Mouse (Mus musculus) stomach, embryonic 16.5 days (tissue): ENCODE results near the gene Pitpnm1. TPM values are rescaled to one million over a fixed set of nuclear protein-coding genes. Genes with fewer than 3 reads are reported as not detected.
"Not testable (repeated sequence)": the region's sequence is repeated elsewhere in the genome, so short reads cannot be mapped to it uniquely, and the experiment has no call there.

Experiments
- ATAC-seq: fragments of 200-750 bp; cut with Nextera tagmentation; 2 replicates; pipeline ENCODE4 v1.8.0; 2017; ENCODE audit warnings: moderate number of reproducible peaks, moderate TSS enrichment; ENCODE audit not compliant: insufficient read depth, low FRiP score
- H3K27ac ChIP-seq: fragments of 300-500 bp; sonication (generic); 2 replicates; pipeline ENCODE4 v1.5.1; 2014; ENCODE audit warnings: low read length
- H3K27me3 ChIP-seq: fragments of 300-500 bp; sonication (generic); 2 replicates; pipeline ENCODE4 v1.6.1; 2014; ENCODE audit warnings: low read length, control low read depth, mixed read lengths; ENCODE audit not compliant: control insufficient read depth, insufficient read depth
- H3K36me3 ChIP-seq: fragments of 300-500 bp; sonication (generic); 2 replicates; pipeline ENCODE4 v1.6.1; 2014; ENCODE audit warnings: low read length; ENCODE audit not compliant: control insufficient read depth, insufficient read depth
- H3K4me1 ChIP-seq: fragments of 300-500 bp; sonication (generic); 2 replicates; pipeline ENCODE4 v1.6.1; 2014; ENCODE audit warnings: low read length, control low read depth, mixed read lengths; ENCODE audit not compliant: control insufficient read depth, insufficient read depth
- H3K4me2 ChIP-seq: fragments of 300-500 bp; sonication (generic); 2 replicates; pipeline ENCODE4 v1.6.1; 2014; ENCODE audit warnings: low read depth, low read length, mixed read lengths
- H3K4me3 ChIP-seq: fragments of 300-500 bp; sonication (generic); replicated peaks from 2 replicates; pipeline ENCODE4 v1.5.1; 2014; ENCODE audit warnings: mild to moderate bottlenecking, low read length
- H3K9ac ChIP-seq: fragments of 300-500 bp; sonication (generic); 2 replicates; pipeline ENCODE4 v1.6.1; 2014; ENCODE audit warnings: low read length
- H3K9me3 ChIP-seq: fragments of 300-500 bp; sonication (generic); replicated peaks from 2 replicates; pipeline ENCODE4 v1.6.1; 2016; ENCODE audit warnings: low read length, control low read depth; ENCODE audit not compliant: control insufficient read depth
- WGBS: fragments of 180-500 bp; shearing (Covaris S2); extraction: QIAGEN DNeasy Blood & Tissue Kit; methylation state at CpG from one replicate; pipeline ENCODE4 v1.1.7; 2014; 5-methylcytosine and 5-hydroxymethylcytosine counted together
- polyA plus RNA-seq: library from polyadenylated mRNA; unstranded; fragments of >200 nt; fragmentation: Nextera tagmentation; extraction: Ambion mirVana; gene quantifications from 2 replicates; pipeline ENCODE4 v1.2.1, GENCODE M21; 2015

Gene Pitpnm1
- polyA plus RNA-seq, 1 experiment from 2014 or later, result 13.8 TPM

DNA sequence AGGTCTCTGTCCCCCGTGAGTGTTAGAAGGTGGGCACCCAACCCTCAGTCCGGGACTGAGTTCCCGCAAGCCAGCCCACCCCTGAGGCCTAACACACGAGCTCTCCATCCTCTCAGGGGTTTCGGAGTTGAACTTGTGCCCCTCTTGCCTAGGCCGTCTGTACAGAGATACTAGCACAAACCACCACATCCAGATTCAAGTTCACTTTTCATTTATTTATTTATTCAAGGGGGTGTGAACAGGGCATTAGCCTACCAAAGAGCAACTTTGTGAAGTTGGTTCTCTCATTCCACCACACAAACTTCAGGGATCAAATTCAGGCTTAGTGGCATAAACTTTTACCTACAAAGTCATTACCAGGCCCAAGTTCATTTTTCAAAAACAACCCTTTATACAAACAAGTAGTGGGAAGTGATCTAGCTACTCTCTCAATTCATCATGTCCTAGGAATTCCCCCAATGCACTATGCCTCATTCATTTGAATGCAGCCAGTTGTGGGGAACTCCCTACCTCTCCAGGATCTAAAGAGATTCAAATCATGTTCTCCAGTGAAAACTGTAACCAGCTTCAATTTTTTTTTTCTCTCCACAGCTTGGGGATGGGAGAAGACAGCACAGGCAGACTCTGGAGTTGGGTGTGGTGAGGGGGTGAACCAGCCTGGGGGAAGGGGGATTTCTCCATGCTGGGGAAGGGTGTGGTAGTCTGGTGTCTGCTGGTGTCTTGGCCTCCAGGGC lies 35.6 kb downstream of the Pitpnm1 start:
- not testable (repeated sequence) for ATAC-seq, H3K27ac ChIP-seq, H3K4me3 ChIP-seq, H3K27me3 ChIP-seq, H3K9ac ChIP-seq, H3K4me2 ChIP-seq, H3K4me1 ChIP-seq, H3K9me3 ChIP-seq
- WGBS, result 76% methylated on average over 6 of the region's 6 CpGs
- peaks cover 17% of the 10 kb centered on the region for H3K36me3 ChIP-seq

DNA sequence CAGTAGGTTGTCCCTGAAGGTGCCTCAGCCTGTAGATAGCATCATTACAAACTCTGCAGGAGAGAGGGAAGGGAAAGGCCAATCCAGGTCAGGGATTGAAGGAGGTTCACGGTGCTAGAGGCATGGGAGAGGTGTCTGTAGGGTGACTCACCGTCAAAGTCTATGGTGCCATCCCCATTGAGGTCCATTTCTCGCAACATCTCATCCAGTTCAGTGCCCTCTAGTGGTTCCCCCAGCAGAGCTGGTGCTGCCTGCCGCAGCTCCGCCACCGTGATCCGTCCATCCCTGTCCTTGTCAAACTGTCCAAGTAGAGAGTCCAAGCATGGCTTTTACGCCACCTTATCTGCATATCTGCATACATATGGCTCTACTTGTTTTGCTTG lies 36.2 kb downstream of the Pitpnm1 start:
- not testable (repeated sequence) for H3K9ac ChIP-seq, H3K27ac ChIP-seq, H3K27me3 ChIP-seq, H3K4me3 ChIP-seq, H3K4me1 ChIP-seq, H3K4me2 ChIP-seq, H3K9me3 ChIP-seq, ATAC-seq
- peaks cover 16% of the 10 kb centered on the region for H3K36me3 ChIP-seq
- 24% methylated on average over 8 of the region's 8 CpGs for WGBS

DNA sequence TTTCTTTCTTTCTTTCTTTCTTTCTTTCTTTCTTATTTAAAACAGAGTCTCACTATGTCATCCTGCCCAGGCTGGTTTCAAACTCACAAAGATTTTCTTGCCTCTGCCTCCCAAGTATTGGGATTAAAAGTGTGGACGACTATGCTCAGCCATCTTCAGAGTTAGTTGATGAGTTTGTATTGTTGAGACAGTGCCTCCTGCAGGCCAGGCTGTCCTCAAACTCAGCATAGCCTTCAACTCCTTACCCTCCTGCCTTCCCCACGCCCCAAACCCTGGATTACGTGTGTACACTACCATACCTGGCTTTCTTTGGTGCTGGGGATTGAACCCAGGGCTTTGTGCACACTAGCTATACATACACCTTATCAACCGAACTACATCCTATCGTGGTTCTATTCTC lies 36.7 kb downstream of the Pitpnm1 start:
- H3K4me2 ChIP-seq, result no peak overlapping the region
- peaks cover 11% of the 10 kb centered on the region for H3K36me3 ChIP-seq
- H3K9ac ChIP-seq, result no peak overlapping the region
- no peak overlapping the region for H3K4me3 ChIP-seq
- H3K4me1 ChIP-seq, result no peaks in the 10 kb centered on the region
- WGBS, result 76% methylated on average over 5 of the region's 5 CpGs
- no peaks in the 10 kb centered on the region for H3K27me3 ChIP-seq
- H3K27ac ChIP-seq, result no peak overlapping the region
- no peak for ATAC-seq
- no peaks in the 10 kb centered on the region for H3K9me3 ChIP-seq

DNA sequence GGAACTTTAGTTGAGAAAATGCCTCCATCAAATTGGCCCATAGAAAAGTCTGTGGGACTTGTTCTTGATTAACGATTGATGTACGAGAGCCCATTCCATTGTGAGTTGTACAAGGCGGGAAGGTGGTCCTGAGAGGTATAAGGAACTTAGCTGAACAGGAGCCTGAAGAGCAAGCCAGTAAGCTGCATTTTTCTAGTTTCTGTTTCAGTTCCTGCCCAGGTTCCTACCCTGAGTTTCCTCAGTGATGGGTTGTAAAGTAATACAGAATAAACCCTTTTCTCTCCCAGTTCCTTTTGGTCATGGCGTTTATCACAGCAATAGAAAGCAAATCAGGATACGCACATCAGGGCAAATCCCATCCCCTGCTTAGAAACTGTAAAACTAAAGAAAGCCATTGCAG lies 38.1 kb downstream of the Pitpnm1 start:
- no peak for ATAC-seq
- Histone ChIP-seq H3K36me3 (peaks cover under 1% of the 10 kb centered on the region; the same call in 1 of the 2 replicates), H3K27me3 (no peaks in the 10 kb centered on the region), H3K4me2 (no peak overlapping the region), H3K9ac (no peak overlapping the region), H3K4me1 (no peaks in the 10 kb centered on the region), H3K9me3 (no peaks in the 10 kb centered on the region), H3K27ac (no peak overlapping the region), H3K4me3 (no peak overlapping the region)
- WGBS, result 77% methylated on average over 5 of the region's 5 CpGs

DNA sequence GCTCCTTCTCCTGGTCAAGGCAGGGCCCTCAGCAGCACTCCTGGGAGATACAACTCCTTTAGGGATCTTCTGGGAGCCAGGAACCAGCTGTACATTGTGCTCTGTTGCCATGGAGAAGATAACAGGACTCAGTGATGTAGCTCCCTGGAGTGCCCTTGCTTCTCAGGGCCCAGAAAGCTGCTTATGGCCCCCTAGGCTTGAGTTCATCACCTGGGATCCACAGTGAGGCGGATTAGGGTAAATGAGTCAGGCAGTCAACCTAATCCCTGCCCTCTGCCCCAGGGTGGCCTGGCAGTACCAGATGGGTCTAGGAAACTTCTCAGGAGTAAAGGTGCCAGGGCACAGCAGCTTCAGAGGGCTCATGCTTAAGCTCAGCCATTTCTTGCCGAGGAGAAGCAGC lies 39.6 kb downstream of the Pitpnm1 start, which contains the start of gene Gpr152:
Gene Gpr152 (plus strand): TSS at position 342 of the 400 bp plus-strand sequence.
- Histone ChIP-seq H3K4me2 (no peak within 1 kb of the TSS), H3K9ac (no peak within 1 kb of the TSS), H3K36me3 (no peaks in the 10 kb centered on the region), H3K4me3 (no peak within 1 kb of the TSS), H3K9me3 (no peaks in the 10 kb centered on the region), H3K27me3 (no peaks in the 10 kb centered on the region), H3K27ac (no peak within 1 kb of the TSS), H3K4me1 (no peaks in the 10 kb centered on the region)
- ATAC-seq, result no peak
- 78% methylated on average over 2 of the region's 2 CpGs for WGBS

DNA sequence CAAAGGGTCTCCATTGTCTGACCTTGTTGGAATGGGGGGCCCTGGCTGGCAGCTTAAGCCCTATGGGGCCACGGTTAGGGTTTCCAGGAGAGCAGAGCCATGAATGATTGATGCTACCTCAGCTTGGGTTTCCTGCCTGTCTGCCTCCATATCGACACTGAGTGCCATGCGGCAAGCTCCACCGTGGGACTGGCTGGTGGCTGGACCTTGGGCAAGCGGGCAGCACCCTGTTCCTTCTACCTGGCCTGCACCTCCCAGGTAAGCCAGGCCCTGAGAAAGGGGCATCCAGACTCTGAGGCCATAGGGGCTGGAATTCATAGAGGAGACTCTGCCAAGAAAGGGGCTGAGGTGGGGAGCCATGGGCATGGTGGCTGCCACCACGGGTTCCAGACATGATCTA lies 40.3 kb downstream of the Pitpnm1 start:
- Histone ChIP-seq H3K27me3 (no peaks in the 10 kb centered on the region), H3K4me1 (no peaks in the 10 kb centered on the region), H3K27ac (no peak overlapping the region), H3K36me3 (no peaks in the 10 kb centered on the region), H3K4me2 (no peak overlapping the region), H3K9ac (no peak overlapping the region), H3K4me3 (no peak overlapping the region), H3K9me3 (no peaks in the 10 kb centered on the region)
- ATAC-seq, result no peak
- 65% methylated on average over 6 of the region's 6 CpGs for WGBS

DNA sequence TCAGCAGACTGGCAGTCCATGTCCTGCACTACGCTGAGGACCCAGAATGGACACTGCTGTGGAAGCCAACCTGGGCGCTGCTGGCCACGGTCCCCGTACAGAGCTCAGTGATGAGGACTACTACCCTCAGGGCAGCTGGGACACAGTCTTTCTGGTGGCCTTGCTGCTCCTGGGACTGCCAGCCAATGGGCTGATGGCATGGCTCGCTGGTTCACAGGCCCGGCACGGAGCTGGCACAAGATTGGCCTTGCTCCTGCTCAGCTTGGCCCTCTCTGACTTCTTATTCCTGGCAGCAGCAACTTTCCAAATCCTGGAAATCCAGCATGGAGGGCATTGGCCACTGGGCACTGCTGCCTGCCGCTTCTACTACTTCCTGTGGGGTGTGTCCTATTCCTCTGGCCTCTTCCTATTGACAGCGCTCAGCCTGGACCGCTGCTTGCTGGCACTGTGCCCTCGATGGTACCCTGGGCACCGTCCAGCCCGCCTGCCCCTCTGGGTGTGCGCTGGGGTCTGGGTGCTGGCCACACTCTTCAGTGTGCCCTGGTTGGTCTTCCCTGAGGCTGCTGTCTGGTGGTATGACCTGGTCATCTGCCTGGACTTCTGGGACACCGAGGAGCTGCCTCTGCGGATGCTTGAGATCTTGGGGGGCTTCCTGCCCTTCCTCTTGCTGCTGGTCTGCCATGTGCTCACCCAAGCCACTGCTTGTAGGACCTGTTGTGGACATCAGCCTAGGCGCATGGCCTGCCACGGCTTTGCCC lies 42.8 kb downstream of the Pitpnm1 start:
- Histone ChIP-seq H3K27ac (no peak overlapping the region), H3K9me3 (no peaks in the 10 kb centered on the region), H3K4me1 (peaks cover under 1% of the 10 kb centered on the region; the same call in 1 of the 2 replicates), H3K9ac (no peak overlapping the region), H3K27me3 (no peaks in the 10 kb centered on the region), H3K4me3 (no peak overlapping the region), H3K4me2 (no peak overlapping the region), H3K36me3 (no peaks in the 10 kb centered on the region)
- ATAC-seq, result no peak
- 92% methylated on average over 18 of the region's 18 CpGs for WGBS

DNA sequence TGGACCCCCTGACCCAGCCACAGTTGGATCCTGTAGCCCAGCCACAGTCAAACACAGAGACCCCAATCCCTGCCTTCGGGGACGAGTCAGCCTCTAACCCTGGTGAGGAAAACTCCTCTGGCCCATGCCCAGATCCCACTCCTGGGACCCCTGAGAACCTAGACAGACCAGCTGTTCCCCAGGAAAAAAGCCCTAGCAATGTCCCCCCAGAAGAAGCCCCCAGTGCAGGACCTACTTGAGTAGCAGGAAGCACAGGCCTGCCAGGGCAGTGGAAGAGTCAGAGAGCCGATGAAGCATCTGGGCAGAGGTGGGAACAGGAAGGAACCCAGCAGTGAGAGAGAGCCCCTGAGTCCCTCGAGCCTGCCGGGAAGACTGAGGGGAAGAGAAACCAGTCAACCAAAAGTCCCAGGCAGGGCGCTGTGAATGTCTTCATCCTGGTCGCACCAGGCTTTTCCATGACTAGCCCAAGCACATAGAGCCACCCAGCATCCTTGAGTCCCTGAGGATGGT lies 44.0 kb downstream of the Pitpnm1 start, which contains the start of gene Cabp4:
Gene Cabp4 (minus strand): TSS at position 275 of the 510 bp plus-strand sequence.
- 0 out of 2 replicates have a peak within 1 kb of the TSS, but pooled peaks have one; percentile 12 for H3K27ac ChIP-seq
- no peak within 1 kb of the TSS for H3K4me3 ChIP-seq
- H3K36me3 ChIP-seq, result no peaks in the 10 kb centered on the region
- ATAC-seq, result no peak
- H3K27me3 ChIP-seq, result no peaks in the 10 kb centered on the region
- WGBS, result 73% methylated on average over 7 of the region's 7 CpGs
- H3K9ac ChIP-seq, result no peak within 1 kb of the TSS
- no peaks in the 10 kb centered on the region for H3K9me3 ChIP-seq
- H3K4me2 ChIP-seq, result no peak within 1 kb of the TSS
- peaks cover 7% of the 10 kb centered on the region; the same call in 1 of the 2 replicates for H3K4me1 ChIP-seq
